Mouse (Mus musculus) layer of hippocampus, postnatal 25 days (tissue): ENCODE data around the gene Phc3. TPM values are rescaled to one million over a fixed set of nuclear protein-coding genes. Genes with fewer than 3 reads are reported as not detected.

ENCODE experiments used
- DNase-seq, 2 experiments: peaks; one replicate each; pipeline ENCODE4 v3.0.0; 2022; ENCODE audit warnings: mixed read lengths in 2 of 2, low spot score in 1 of 2; ENCODE audit errors: extremely low spot score in 1 of 2
- total RNA-seq, 2 experiments: library from RNA; stranded (reverse); gene quantifications; 2 replicates each; pipeline ENCODE4 v1.2.3; 2021

Phc3 gene
- total RNA-seq, 2 experiments from 2014 or later, result 31.2 to 42.4 TPM

DNA sequence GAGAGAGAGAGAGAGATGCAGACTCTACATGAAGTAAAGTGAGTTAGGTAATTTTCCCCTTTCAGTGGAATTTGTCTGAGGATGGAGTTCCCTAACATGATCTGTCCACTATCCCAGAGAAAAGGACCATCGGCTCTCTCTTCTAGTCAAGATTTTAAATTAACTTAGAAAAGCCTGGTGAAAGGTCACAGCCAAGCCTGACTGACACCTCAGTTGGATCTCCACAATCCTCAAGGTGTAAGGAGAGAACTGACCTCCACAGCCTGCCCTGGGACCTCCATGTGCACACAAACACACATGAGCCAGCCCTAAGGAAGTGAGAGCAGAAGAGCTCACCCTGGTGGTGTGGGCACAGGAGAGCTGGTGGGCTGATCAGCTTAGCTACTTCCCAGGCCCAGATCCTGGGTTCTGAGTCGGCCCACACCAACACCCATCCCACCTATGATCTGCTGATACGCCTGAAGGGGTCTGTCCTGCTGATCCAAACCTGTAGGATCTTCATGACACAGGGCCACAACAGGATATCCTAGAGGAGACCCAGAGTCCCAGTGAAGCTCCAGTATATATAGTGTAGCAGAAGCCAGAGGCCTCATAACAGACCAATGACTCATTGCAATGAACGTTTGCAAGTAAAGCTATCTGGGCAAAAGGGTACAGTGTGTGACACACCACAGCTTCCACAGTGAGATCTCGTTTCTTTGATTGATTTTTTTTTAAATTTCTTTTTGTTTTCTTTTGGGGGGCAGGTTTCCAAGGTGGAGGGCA lies 12.6 kb upstream of the Phc3 start:
- DNase-seq, result no peak

DNA sequence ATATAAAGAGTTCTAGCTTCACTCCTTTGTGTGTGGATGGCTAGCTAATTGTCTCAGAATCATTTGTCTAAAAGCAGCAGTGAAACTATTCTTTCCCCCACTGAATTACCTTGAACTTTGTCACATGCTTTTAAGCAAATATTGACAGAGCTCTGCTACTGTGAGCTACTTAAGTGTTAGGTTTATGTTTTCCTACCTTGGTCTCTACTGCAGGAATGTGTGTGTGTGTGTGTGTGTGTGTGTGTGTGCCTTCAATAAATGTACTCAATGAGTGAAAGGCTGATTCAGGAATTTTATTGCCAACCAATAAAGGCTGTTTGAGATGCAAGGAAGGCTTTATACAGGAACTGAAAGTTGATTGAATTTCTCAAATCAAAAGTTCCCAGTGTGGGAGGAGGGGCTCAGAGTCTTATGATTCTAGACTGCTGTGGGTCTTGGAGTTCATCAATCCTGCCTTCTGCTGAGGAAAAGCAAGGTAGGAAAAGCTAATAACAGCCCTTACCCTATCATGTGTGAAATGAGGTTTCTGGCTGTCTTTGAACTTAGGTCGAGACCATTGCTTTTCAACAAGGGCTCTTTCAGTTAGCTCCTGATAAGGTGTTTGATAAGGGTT lies 7.9 kb upstream of the Phc3 start:
- no peak for DNase-seq

DNA sequence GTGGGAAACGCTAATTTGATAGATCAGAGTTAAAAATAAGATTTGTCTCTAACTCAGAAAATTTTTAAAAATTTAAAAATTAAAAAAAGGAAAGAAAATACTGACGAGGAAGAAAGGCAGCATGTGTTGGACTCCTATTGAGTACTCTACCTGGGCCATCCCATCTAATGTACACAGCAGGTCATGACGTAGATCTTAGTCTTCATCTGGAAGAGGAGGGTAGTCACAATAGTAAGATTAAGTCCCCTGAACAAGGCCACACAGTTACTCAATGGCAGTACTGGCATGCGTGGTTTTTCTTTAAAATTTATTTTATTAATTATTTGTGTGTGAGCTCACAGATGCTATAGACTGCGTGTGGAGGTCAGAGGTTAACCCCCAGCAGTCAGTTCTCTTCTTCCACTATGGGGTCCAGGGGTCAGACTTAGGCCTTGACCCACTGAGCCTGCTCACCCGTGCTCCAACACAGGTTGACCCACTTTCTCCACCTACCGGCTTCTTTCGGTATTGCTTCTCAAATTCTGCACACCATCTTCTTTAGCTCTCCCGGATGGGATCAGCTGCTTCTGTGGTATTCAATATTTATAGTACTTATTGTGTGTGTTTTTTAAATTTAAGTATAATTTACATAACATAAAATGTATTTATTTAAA lies 6.0 kb upstream of the Phc3 start:
- peak in 1 of 2 experiments; percentile 64 for DNase-seq

DNA sequence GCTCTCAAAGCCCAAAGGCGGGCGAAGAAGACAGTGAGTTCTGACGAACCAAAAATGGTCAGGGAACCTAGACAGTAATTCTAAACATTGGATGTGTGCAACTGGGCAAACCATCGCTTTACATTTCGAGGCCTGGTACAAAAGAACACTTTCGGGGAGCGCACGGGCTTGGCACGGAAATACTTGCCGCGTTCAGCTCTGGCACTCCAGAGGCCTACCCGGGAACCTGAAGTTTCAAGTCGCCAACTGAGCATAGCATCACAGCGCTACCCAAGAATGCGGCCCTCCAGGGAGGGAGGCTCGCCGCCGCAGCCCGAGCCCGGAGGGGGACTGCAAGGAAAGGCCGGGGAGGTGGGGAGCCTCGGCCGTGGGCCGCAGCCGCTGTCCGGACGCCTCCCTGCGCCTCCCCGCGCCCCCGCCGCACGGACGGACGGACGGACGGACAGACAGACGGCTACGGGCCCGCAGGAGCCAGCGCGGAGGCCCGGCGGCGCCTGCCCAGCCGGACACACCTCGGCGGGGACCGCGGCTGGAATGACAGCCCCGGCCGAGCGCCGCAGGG lies 603 bp downstream of the Phc3 start:
- DNase-seq, result peak; percentile 30 to 41

DNA sequence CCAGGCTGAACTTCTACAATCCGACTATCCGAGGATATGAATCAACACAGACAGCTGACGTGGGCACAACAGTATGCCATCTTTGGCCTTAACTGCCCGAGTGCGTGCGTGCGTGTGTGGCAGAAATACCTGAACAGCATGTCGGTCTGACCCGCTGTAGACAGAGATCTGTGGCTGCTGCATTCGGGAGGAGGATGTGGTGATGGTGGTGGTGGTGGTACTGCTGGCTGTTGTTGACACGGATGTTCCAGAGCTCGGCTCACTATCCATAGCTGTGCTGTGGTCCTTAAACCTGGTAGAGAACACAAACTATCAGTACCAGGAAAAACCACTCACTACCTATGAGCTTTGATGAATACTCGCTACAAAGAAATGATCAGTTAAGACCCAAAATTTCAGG lies 3.6 kb downstream of the Phc3 start:
- no peak for DNase-seq

DNA sequence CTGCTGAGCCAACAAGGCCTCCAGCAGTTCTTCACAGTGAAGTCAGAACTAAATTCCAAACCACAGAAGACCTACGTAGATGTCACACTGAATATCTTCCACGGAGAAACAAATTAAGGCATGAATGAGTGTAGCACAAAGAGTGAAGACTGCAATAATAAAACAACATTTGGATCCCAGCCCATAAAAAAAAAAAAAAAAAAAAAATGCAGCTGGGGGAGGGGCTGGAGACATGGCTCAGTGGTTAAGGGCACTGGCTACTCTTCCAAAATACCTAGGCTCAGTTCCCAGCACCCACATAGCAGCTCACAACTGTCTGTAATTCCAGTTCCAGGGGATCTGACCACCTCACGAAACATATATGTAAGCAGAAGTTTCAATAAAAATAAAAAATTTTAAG lies 5.0 kb downstream of the Phc3 start:
- no peak for DNase-seq

DNA sequence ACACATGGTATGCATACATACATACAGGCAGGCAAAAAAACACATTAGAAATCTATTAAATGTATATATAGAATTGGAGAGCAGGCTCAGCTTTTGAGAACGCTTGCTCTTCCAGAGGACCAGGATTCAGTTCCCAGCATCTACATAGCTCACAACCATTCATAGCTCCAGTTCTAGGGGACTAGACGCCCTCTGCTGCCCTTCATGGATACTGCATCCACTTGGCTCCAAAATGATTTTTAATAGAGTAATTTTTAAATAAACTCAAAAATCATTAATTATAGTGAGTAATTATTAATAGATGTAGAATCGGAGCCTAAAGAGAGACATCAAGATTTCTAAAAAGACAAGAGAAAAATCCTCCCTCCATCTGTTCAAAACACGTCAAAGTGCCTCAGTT lies 6.1 kb downstream of the Phc3 start:
- DNase-seq, result no peak

DNA sequence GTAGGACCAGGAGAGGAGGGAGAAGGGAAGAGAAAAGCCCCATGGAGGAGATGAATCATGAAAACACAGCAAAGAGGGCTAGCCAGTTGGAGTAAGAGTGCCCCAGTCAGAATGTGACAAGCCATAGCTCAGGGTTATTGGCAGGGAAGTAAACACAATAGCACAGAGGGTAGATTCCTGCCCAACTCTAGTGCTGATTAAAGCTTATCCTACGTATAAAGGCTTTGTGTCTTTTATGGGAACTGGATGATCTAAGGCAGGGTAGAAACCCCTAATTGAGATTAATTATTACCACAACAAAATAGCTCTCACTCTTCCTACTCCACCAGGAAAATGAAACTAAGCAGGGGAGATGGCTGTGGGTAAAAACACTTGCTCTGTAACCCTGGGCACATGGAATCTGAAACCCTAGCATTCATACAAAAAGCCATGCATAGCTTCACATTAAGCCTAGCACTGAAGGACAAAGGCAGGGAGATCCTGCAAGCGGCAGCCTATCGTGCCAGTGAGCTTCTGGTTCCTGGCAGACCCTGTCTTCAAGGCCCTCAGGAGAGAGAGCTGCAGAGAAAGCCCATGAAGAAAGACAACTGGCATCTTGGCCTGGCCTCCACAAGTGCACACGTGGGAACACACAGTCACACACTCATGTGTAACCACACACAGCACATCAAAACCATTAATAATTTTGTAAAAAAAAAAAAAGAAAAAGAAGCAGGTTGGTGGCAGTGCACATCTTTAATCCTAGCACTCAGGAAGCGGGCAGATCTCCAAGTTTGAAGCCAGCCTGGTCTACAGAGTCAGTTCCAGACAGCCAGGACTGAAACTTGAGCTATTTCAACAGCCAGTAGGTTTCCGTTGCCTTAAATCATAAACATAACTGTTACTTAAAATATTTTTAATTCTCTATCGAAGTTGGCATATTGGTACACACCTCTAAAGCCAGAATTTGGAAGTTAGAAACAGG lies 9.1 kb downstream of the Phc3 start:
- no peak for DNase-seq

DNA sequence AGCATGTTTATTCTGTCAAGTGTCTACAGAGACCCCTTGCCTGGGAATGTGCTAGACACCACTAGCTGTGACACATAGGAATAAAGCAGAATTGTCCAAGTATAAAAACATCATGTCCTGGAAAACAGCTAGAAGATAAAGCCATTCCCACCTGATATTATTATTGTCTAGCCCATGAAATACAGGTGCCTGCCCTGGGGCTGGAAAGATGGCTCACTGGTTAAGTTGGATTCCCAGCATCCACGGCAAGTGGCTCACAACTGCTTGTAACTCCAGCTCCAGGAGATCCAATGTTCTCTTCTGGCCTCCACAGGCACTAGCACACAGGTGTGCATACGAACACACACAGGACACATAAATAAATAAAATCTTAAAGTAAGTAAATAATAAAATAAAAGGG lies 10.5 kb downstream of the Phc3 start:
- no peak for DNase-seq

DNA sequence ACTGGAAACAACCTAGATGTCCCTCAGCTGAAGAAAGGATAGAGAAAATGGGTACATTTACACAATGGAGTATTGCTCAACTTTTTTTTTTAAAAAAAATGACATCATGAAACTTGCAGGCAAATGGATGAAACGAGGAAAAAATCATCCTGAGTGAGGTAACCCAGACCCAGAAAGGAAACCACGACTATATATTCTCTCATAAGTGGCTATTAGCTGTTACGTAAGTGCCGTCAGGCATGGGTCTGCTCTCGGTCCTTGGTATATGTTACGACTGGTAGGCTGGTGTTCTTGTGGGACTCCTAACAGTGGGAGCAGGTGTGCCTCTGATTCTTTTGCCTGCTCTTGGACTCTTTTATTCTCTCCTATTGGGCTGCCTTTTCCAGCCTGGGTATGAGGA lies 12.9 kb downstream of the Phc3 start:
- DNase-seq, result no peak

DNA sequence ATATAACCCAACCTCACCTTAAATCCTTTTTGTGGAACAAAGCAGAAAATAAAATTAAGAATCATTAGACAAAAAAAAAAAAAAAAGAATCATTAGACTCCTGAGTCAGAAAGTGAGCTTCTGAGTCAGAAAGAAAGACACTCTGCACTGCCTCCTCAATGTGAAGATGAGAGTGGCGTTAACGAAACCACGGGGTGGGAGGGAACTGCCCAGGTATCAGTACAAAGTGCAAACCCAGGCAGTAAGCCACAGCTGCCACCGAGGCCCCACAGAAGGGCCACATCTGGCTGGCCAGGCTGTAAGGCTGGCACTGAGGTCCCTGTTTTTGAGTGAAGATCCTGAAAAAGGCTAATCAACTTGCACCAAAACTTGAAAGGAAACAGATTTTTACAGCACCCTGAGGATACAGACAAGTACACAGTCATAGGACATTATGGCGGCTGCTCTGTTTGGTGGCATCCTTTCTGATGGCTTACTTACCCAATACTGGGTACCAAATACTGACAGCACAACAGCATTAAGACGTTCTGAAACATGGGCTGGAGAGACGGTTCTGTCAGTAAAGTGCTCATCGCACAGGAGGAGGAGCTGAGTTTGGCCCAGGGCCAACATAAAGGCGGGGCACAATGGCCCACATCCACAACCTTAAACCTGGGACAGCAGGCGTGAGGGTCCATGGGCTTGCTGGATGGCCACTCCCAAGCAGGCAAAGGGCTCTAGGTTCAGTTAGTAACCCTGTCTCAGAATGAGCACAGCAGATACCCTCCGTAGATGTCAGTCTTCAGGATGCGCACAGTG lies 16.7 kb downstream of the Phc3 start:
- no peak for DNase-seq

DNA sequence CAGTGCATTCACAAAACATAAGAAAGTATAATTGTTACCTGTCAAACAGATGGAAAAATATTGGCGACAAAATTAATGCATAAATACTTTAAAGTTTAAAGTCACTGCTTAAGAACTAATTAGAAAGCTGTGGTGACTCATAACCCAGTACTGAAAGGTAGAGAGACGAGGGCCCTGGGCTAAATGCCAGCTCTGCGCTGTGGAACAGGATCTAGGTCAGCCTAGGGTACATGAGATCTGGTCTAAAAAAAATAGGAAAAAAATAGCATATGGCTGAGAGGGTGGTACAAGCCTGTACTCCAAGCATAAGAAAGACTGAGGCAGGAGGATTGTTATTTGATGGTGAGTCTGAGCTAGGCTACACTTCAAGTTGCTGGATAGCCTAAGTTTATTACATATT lies 17.6 kb downstream of the Phc3 start:
- DNase-seq, result no peak

DNA sequence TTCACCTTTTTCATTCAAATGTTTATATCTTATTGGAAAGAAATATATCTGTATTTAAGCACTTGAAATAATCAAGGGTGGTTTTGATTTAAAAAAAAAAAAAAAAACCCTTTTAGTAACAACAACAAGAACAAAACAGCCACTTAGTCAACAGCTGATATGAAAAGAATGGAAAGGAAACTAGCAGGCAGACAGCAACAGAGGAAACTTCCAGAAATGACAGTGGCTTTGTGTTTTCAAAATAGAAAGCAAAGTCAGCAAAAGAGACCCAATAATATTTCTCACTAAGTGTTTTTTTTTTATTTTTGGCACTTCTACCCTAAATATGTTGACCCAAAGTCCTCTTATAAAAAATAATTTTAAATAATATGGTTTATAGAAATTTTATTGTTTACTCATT lies 34.8 kb downstream of the Phc3 start:
- DNase-seq, result no peak

DNA sequence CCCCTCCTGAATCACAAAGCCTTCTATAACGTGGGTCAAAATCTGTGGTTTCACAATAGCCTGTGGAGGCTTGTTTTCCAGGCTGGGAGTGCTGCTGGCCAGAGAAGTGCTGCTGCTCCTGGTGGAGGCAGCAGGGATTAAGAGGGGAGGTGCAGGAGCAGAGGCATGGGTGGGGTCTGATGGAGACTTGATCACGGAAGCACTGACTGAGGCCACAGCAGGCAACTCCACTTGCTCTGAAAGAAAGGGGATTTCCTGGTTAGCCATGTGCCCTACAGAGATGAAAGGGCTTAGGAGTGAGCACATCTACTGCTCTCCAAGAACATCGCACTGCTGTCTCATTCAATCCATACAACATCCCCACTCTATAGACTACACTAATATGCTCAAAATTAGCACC lies 39.4 kb downstream of the Phc3 start:
- no peak for DNase-seq

DNA sequence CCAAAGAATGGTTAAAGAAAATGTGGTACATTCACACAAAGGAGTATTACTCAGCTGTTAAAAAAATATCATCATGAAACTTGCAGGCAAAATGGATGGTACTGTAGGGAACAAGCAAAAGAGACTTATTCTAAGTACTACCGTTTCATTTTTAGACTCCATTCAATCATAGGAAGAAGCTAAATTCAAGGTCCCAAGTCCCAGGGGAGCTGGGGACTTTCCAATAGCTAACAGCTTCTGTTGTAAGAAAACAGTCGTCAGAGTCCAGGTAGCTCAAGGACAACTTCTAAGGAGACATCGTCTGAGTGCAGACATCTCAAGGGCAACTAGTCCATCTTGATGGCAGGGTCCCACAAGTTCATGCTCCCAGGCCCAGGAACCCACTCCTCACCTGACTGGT lies 41.6 kb downstream of the Phc3 start:
- DNase-seq, result no peak

DNA sequence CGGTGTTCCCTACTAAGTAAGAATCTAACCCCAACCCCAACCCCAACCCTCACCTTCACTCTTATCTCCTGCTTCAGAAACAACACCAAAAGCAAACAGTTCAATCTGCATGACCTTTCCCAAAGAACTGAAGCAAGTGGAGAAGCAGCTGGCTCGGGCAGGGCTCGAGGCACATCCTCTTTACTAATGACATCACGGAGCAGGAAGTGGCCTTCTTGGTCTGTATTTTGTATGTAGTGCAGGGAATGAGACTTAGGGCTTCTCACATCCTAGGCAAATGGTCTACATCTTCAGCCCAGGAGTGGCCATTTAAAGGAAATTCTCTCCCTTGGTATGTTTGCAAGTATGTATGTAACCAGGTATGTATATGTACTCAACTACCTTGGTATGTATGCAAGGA lies 52.1 kb downstream of the Phc3 start:
- DNase-seq, result no peak

DNA sequence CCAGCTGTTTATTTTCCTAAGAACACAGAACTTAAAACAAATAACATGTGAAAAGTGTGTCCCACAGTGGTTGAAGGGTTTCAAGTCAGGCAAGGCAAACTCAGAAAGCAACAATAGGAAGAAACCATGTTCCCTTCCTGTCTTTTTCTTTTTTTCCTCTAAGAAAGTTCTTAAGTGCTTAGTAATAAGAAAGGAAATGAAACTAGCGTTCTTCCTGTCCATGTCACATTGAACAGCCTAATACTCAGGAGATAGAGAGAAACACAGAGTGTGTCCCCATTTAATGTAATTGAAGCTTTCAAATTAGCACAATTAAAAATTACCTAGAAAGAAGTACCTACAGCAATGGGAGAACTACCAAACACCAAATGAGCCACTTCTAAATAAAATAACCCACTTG lies 64.6 kb downstream of the Phc3 start:
- DNase-seq, result no peak

DNA sequence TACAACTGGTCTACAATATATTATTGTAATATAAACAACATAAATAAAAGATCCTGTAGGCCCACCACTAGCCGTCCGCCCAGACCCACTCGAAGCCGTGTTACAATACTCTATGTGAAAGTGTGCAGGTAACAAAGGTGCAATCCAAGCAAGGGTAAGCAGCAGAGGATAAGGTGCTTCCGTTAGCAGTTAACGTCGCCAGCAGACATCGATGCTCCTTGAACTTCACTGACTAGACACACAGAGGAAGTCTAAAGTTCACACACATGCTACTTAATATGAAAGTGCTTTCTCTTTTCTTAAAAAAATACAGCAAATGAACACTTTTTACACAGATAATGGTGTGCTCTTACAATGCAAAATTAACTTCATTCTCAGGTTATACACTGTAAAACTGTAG lies 69.8 kb downstream of the Phc3 start:
- no peak for DNase-seq

DNA sequence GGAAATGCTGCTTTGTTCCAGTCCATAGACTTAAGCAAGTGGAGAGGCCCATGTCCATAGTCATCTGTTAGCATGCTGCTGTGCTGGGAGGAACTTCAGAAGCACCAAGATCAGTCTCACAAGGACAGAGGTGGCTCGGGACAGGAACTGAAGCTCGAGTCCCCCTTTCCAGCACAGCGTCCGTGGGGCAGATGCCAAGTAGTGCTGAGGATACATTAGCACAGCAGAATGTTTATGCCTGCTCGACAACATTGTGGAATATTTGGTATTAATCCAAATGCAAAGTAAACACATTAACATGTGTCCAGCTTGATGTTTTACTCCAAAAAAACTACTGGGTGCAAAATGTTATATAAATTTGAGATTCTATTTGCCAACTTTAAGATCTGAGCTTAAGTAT lies 72.5 kb downstream of the Phc3 start:
- DNase-seq, result no peak

DNA sequence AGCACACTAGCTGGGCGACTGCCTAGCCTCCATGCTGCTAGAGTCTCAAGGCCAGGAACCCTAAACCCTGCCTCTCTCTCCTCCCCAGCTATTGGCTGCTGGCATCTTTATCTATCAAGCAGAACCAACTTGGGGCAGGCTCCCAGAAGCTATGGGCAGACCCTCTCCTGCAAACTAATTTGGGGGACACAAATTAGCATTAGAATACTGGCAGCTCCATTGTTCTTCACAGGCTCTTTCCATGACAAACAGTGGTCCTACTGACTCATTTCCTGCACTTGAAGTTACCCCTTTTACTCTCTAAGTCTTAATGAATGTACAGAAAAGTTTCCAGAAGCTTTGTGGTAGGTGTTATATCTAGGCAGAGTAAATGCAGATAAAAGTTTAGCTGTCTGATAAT lies 80.2 kb downstream of the Phc3 start:
- no peak for DNase-seq
